Mouse (Mus musculus): ENCODE results near the gene Krt16. TPM values are rescaled to one million over a fixed set of nuclear protein-coding genes. Genes with fewer than 3 reads are reported as not detected.

The Krt16 gene
- total RNA-seq (2014; rRNA removed; ENCODE audit: low replicate concordance) (not detected in 2 replicates), polyA plus RNA-seq (2015; fragmentation: Nextera tagmentation; extraction: Ambion mirVana) (not detected in 2 replicates)

GRCm38 (mm10) chr11:100248852-100249465 is at the start of gene Krt16:
Gene Krt16, minus strand, starts transcription at chr11:100248902.
- WGBS, result 72% methylated on average over 7 of the region's 7 CpGs
- Histone ChIP-seq H3K9me3 (replicated peaks; ENCODE audit: control insufficient read depth, low read length) (no peaks in the 10 kb centered on the region), H3K4me1 (ENCODE audit: control insufficient read depth, insufficient read depth) (no peaks in the 10 kb centered on the region), H3K4me2 (ENCODE audit: low read depth, low read length) (no peak within 1 kb of the TSS), H3K27me3 (ENCODE audit: control insufficient read depth, insufficient read depth, low read length) (no peaks in the 10 kb centered on the region), H3K9ac (replicated peaks; ENCODE audit: low read depth, low read length) (no peak within 1 kb of the TSS), H3K27ac (ENCODE audit: low read depth) (no peak within 1 kb of the TSS), H3K36me3 (replicated peaks; ENCODE audit: control insufficient read depth, insufficient read depth, low read length) (no peaks in the 10 kb centered on the region), H3K4me3 (ENCODE audit: low read depth, low read length) (no peak within 1 kb of the TSS)
- TF ChIP-seq CTCF (IDR thresholded peaks at IDR 0.05; ENCODE audit: low read depth), result no peak
- no peak for ATAC-seq (ENCODE audit: insufficient read depth, low read depth)
- DNase-seq (ENCODE audit: low spot score), result no peak

GRCm38 (mm10) chr11:100297801-100298200 is 49.1 kb upstream of the Krt16 start:
- no peaks in the 10 kb centered on the region for H3K9me3 ChIP-seq (replicated peaks; ENCODE audit: control insufficient read depth, low read length)
- no peaks in the 10 kb centered on the region for H3K36me3 ChIP-seq (replicated peaks; ENCODE audit: control insufficient read depth, insufficient read depth, low read length)
- WGBS, result 33% methylated on average over 5 of the region's 5 CpGs
- H3K4me1 ChIP-seq (ENCODE audit: control insufficient read depth, insufficient read depth), result 0 out of 2 replicates have a peak, but pooled peaks cover 4% of the 10 kb centered on the region
- DNase-seq (ENCODE audit: low spot score) (no peak), ATAC-seq (ENCODE audit: insufficient read depth, low read depth) (no peak)
- H3K27ac ChIP-seq (ENCODE audit: low read depth), result no peak overlapping the region
- TF ChIP-seq EP300 (IDR thresholded peaks at IDR 0.05; ENCODE audit: low read depth), result no peak
- TF ChIP-seq CTCF (IDR thresholded peaks at IDR 0.05; ENCODE audit: low read depth), result peak; percentile 36
- 0 out of 2 replicates have a peak, but pooled peaks cover 8% of the 10 kb centered on the region for H3K27me3 ChIP-seq (ENCODE audit: control insufficient read depth, insufficient read depth, low read length)
- H3K9ac ChIP-seq (replicated peaks; ENCODE audit: low read depth, low read length), result no peak overlapping the region
- H3K4me2 ChIP-seq (ENCODE audit: low read depth, low read length), result peak overlapping the region; percentile 32; the same call in 1 of the 2 replicates
- no peak overlapping the region for H3K4me3 ChIP-seq (ENCODE audit: low read depth, low read length)

- Histone ChIP-seq H3K9me3 (replicated peaks; ENCODE audit: control insufficient read depth, low read length) (no peaks in the 10 kb centered on the region), H3K27me3 (ENCODE audit: control insufficient read depth, insufficient read depth, low read length) (0 out of 2 replicates have a peak, but pooled peaks cover 8% of the 10 kb centered on the region), H3K4me3 (ENCODE audit: low read depth, low read length) (no peak overlapping the region), H3K9ac (replicated peaks; ENCODE audit: low read depth, low read length) (no peak overlapping the region), H3K4me2 (ENCODE audit: low read depth, low read length) (no peak overlapping the region), H3K36me3 (replicated peaks; ENCODE audit: control insufficient read depth, insufficient read depth, low read length) (no peaks in the 10 kb centered on the region), H3K27ac (ENCODE audit: low read depth) (no peak overlapping the region), H3K4me1 (ENCODE audit: control insufficient read depth, insufficient read depth) (0 out of 2 replicates have a peak, but pooled peaks cover 4% of the 10 kb centered on the region)
- ATAC-seq (ENCODE audit: insufficient read depth, low read depth) (peak; percentile 52), DNase-seq (ENCODE audit: low spot score) (peak; percentile 75)
- 10% methylated on average over 10 of the region's 10 CpGs for WGBS
- TF ChIP-seq CTCF (IDR thresholded peaks at IDR 0.05; ENCODE audit: low read depth) (peak; percentile 100), EP300 (IDR thresholded peaks at IDR 0.05; ENCODE audit: low read depth) (no peak)
These were observed 46.6 kb upstream of the Krt16 start for GRCm38 (mm10) chr11:100295308-100295707.

GRCm38 (mm10) chr11:100292884-100293283 is 44.2 kb upstream of the Krt16 start:
- no peaks in the 10 kb centered on the region for H3K9me3 ChIP-seq (replicated peaks; ENCODE audit: control insufficient read depth, low read length)
- no peak overlapping the region for H3K4me3 ChIP-seq (ENCODE audit: low read depth, low read length)
- no peak overlapping the region for H3K27ac ChIP-seq (ENCODE audit: low read depth)
- H3K27me3 ChIP-seq (ENCODE audit: control insufficient read depth, insufficient read depth, low read length), result 0 out of 2 replicates have a peak, but pooled peaks cover 8% of the 10 kb centered on the region
- H3K4me2 ChIP-seq (ENCODE audit: low read depth, low read length), result no peak overlapping the region
- no peaks in the 10 kb centered on the region for H3K36me3 ChIP-seq (replicated peaks; ENCODE audit: control insufficient read depth, insufficient read depth, low read length)
- TF ChIP-seq EP300 (IDR thresholded peaks at IDR 0.05; ENCODE audit: low read depth) (no peak), CTCF (IDR thresholded peaks at IDR 0.05; ENCODE audit: low read depth) (no peak)
- WGBS, result 69% methylated on average over 6 of the region's 6 CpGs
- H3K4me1 ChIP-seq (ENCODE audit: control insufficient read depth, insufficient read depth), result 0 out of 2 replicates have a peak, but pooled peaks cover under 1% of the 10 kb centered on the region
- DNase-seq (ENCODE audit: low spot score), result no peak
- ATAC-seq (ENCODE audit: insufficient read depth, low read depth), result no peak
- no peak overlapping the region for H3K9ac ChIP-seq (replicated peaks; ENCODE audit: low read depth, low read length)

- ATAC-seq (ENCODE audit: insufficient read depth, low read depth) (no peak), DNase-seq (ENCODE audit: low spot score) (no peak)
- H3K36me3 ChIP-seq (replicated peaks; ENCODE audit: control insufficient read depth, insufficient read depth, low read length), result no peaks in the 10 kb centered on the region
- H3K9me3 ChIP-seq (replicated peaks; ENCODE audit: control insufficient read depth, low read length), result no peaks in the 10 kb centered on the region
- 54% methylated on average over 5 of the region's 5 CpGs for WGBS
- H3K9ac ChIP-seq (replicated peaks; ENCODE audit: low read depth, low read length), result no peak overlapping the region
- H3K4me2 ChIP-seq (ENCODE audit: low read depth, low read length), result no peak overlapping the region
- peak overlapping the region; percentile 17; the same call in 1 of the 2 replicates for H3K27ac ChIP-seq (ENCODE audit: low read depth)
- no peaks in the 10 kb centered on the region for H3K4me1 ChIP-seq (ENCODE audit: control insufficient read depth, insufficient read depth)
- TF ChIP-seq EP300 (IDR thresholded peaks at IDR 0.05; ENCODE audit: low read depth), result no peak
- TF ChIP-seq CTCF (IDR thresholded peaks at IDR 0.05; ENCODE audit: low read depth), result no peak
- H3K4me3 ChIP-seq (ENCODE audit: low read depth, low read length), result no peak overlapping the region
- no peaks in the 10 kb centered on the region for H3K27me3 ChIP-seq (ENCODE audit: control insufficient read depth, insufficient read depth, low read length)
These were observed 41.5 kb upstream of the Krt16 start for GRCm38 (mm10) chr11:100290235-100290634.

Data from heart, postnatal 0 days (tissue).